Mouse (Mus musculus) megakaryocyte, embryonic 14.5 days (primary cell): Measurements from ENCODE around the gene Sept6. TPM values are rescaled to one million over a fixed set of nuclear protein-coding genes. Genes with fewer than 3 reads are reported as not detected.

Experiments
- H3K27me3 ChIP-seq: replicated peaks from 2 replicates; pipeline ENCODE3; 2012; ENCODE audit warnings: inconsistent platforms
- H3K36me3 ChIP-seq: replicated peaks from 2 replicates; pipeline ENCODE3; 2012; ENCODE audit warnings: low read length, inconsistent platforms, mixed read lengths
- H3K4me1 ChIP-seq: 2 replicates; pipeline ENCODE4 v1.6.1; 2012; ENCODE audit warnings: inconsistent platforms
- H3K4me3 ChIP-seq: replicated peaks from 2 replicates; pipeline ENCODE3; 2012; ENCODE audit warnings: moderate library complexity, mild to moderate bottlenecking, inconsistent platforms
- H3K9me3 ChIP-seq: 2 replicates; pipeline ENCODE4 v1.6.1; 2012; ENCODE audit warnings: inconsistent platforms
- FLI1 ChIP-seq: IDR thresholded peaks from 2 replicates; pipeline ENCODE4 v1.6.1; 2012; ENCODE audit warnings: low read length, inconsistent platforms, mixed read lengths
- GATA1 ChIP-seq: IDR thresholded peaks from 3 replicates; pipeline ENCODE4 v1.6.1; 2012; ENCODE audit warnings: mixed read lengths, low read length, inconsistent platforms, borderline replicate concordance
- polyA plus RNA-seq: library from polyadenylated mRNA; stranded (reverse); fragments of >175 nt; gene quantifications from 2 replicates; pipeline ENCODE4 v1.2.3, GENCODE M21; 2012; ENCODE audit warnings: low replicate concordance; ENCODE audit not compliant: insufficient read depth

The Sept6 gene
- polyA plus RNA-seq, 1 experiment: 3.7 TPM

DNA sequence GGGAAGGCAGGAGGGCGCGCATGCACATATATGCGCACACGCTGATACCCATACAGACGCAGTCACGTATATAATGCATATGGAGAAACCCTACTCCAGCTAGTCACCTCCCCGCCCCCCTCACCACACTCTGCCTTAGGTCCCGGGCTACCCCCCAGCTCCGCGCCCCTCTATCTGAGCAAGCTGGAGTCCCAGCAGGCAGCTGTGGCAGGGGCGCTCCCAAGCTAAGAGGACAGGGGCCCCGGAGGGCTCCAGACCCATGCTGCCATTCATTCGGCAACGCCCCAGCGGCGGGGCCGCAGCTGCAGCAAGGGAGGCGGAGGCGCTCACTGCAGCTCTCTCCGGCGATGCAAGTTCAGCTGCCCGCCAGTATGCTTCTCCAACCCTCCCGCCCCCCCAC is 2.8 kb downstream of the Sept6 start:
- Histone ChIP-seq H3K27me3 (peaks cover 31% of the 10 kb centered on the region), H3K36me3 (no peaks in the 10 kb centered on the region), H3K4me3 (peak overlapping the region; percentile 93), H3K9me3 (no peaks in the 10 kb centered on the region), H3K4me1 (peaks cover 30% of the 10 kb centered on the region)
- TF ChIP-seq FLI1: no peak
- TF ChIP-seq GATA1: no peak

DNA sequence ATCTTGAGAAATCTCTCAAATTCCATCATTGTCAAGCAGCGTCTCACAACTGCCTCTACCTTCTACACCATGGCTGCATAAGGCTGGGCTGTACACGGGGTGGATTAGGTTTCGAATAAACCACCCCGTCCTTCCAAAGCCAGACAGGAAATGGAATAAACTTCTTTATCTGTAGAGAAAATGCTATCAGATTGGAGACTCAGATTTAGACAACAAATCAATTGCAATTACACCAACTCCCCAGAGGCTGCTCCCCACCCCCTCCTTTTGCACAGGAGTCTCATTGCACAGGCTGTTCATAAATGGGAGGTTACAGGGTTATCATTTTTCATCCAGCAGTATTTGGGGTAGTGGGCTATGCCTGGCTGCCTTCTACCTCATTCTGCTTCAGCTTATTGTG is 3.7 kb downstream of the Sept6 start:
- Histone ChIP-seq H3K4me3 (no peak overlapping the region), H3K4me1 (peaks cover 39% of the 10 kb centered on the region)
- TF ChIP-seq GATA1: no peak

DNA sequence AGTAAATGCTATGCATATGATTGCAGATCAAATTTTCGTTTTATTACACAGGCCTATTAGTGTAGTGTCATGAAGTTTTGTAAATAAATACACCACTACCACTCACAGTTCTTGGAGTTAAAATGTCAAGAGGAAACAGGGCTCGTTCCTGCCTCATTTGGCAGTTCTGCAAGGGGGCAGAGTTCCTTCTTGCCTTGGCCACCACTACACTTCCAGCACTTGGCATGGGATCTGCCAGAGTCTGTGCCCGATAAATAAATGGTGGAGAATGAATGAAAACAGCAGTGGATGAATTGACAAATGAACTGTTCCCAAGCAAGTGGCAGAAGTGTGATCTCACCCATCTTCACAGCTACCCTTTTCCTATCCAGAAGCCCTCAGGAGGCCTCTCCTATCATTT is 6.6 kb downstream of the Sept6 start:
- no peak for TF ChIP-seq GATA1
- TF ChIP-seq FLI1: no peak
- no peak overlapping the region for H3K4me3 ChIP-seq
- H3K27me3 ChIP-seq: peaks cover 29% of the 10 kb centered on the region
- no peaks in the 10 kb centered on the region for H3K9me3 ChIP-seq
- peaks cover 34% of the 10 kb centered on the region for H3K4me1 ChIP-seq
- H3K36me3 ChIP-seq: no peaks in the 10 kb centered on the region

More for the DNA sequence above, 3.7 kb downstream of the Sept6 start:
- H3K9me3 ChIP-seq: no peaks in the 10 kb centered on the region
- H3K36me3 ChIP-seq: no peaks in the 10 kb centered on the region
- peaks cover 33% of the 10 kb centered on the region for H3K27me3 ChIP-seq

DNA sequence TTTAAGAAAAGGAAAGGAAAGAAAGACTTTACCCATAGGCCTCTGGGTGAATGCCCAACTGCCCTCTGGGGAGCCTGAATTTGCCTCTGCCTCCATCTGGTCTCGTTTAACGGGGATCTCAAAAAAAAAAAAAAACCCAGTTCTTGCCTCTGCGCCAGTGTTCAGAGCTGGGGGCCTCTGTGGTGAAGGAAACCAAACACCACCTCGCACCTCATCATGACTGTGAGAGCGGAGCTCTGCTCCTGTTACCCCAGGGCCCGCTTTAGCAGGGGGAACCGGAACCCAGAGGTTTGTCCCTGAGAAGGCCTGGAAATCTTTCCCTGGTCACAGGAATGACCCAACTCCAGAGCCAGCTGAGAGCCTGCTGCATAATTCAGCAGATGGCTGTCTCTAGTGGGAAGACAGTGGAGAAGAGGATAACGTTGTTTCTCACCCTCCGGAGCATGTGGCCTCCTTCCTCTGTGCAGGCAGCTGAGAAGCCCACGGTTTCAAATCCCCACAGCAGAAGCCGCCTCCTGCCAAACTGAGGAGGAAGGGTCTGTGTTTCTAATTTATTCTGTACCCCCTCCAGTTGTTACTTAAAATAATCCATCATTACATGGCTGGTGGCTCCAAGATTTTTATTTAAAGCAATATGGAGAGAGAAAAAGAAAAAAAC is 7.8 kb downstream of the Sept6 start:
- no peak for TF ChIP-seq FLI1
- no peak for TF ChIP-seq GATA1
- no peak overlapping the region for H3K4me3 ChIP-seq
- peaks cover 30% of the 10 kb centered on the region for H3K4me1 ChIP-seq
- H3K9me3 ChIP-seq: no peaks in the 10 kb centered on the region
- peaks cover 19% of the 10 kb centered on the region for H3K27me3 ChIP-seq
- no peaks in the 10 kb centered on the region for H3K36me3 ChIP-seq

DNA sequence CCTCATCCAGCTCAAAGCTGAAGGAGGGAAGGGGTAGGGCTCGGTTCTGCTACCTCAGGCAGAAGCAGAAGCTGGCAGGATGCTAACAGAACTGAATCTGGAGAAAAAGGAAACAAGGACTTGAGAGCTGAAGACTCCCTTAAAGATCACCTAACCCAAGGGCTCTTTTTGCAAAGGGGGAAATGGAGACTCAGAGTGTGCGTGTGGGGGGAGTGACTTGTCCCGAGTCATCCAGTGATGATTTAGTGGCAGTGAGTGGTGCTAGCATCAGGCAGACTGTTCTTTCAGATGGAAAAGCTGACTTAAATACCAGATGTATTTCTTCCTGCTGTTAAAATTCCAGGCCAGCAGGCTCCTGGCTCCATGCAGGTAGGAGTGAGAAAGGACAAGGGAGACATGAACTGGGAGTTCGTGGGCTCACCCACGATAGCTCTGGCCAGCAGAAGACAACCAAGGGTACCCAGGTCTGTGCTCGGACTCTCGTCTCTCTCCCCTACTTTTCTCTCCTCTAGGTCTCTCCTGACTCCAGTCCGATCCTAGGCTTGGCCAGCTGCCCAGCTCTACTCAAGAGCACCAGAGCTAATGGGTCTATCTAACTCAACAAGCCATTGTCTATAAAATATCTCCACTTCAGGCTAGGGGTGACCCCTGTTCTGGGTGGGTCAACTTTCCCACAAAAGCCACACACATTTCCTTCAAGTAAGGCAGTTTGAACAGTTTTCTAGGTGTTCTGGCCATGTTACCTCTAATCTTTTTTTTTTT is 8.5 kb downstream of the Sept6 start:
- H3K4me3 ChIP-seq: no peak overlapping the region

DNA sequence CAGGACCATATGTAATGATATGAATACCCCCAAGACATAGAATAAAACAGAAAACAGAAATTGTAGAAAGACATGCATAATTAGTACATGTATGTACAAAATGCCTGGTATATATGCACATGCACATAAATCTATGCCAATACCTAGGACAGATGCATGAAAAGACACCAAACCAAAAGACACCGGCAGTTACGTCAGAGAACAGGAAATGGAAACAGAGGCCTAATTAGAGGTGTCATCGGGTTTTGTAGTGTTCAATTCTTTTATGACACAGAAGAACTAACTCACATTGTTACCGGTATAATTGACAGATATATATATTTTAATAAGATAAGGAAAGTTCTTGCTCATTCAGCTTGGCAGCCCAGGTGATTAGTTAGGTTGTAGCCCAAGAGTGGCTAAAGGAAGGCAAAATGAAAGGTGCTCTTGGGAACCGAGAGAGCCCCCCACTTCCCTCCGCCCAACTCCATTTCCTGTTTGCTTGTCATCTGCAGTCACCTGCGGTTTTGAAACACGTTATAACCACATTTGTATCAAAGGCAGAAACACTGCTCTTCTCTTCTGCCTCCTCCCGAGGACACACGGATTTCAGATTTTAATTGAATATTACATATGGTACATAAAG is 10.9 kb downstream of the Sept6 start:
- Histone ChIP-seq H3K27me3 (peaks cover 5% of the 10 kb centered on the region), H3K4me3 (no peak overlapping the region), H3K4me1 (peaks cover 34% of the 10 kb centered on the region), H3K36me3 (no peaks in the 10 kb centered on the region), H3K9me3 (no peaks in the 10 kb centered on the region)
- no peak for TF ChIP-seq FLI1
- no peak for TF ChIP-seq GATA1

More for the DNA sequence above, 8.5 kb downstream of the Sept6 start:
- Histone ChIP-seq H3K4me1 (peaks cover 25% of the 10 kb centered on the region), H3K27me3 (peaks cover 15% of the 10 kb centered on the region), H3K36me3 (no peaks in the 10 kb centered on the region), H3K9me3 (no peaks in the 10 kb centered on the region)
- TF ChIP-seq GATA1 (no peak), FLI1 (no peak)

DNA sequence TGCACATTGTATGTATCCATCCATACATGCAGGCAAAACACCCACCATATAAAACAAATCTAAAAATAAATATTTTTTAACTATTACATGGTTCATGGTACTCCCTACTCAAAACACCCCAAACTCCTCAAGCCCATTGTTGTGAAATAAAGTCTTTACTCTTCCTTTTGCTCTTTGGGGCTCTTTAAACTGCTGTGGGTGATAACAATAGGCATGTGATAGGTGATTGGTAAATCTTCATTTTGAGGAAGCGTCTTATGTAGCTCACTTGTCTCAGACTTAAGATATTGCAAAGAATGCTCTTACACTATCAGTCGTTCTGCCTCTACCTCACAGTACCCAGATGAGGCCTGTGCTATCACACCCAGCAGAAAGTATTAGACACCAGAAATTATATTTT is 13.7 kb downstream of the Sept6 start:
- Histone ChIP-seq H3K4me3 (no peak overlapping the region), H3K36me3 (no peaks in the 10 kb centered on the region), H3K4me1 (peaks cover 27% of the 10 kb centered on the region), H3K27me3 (peaks cover 2% of the 10 kb centered on the region), H3K9me3 (no peaks in the 10 kb centered on the region)
- TF ChIP-seq FLI1: no peak

DNA sequence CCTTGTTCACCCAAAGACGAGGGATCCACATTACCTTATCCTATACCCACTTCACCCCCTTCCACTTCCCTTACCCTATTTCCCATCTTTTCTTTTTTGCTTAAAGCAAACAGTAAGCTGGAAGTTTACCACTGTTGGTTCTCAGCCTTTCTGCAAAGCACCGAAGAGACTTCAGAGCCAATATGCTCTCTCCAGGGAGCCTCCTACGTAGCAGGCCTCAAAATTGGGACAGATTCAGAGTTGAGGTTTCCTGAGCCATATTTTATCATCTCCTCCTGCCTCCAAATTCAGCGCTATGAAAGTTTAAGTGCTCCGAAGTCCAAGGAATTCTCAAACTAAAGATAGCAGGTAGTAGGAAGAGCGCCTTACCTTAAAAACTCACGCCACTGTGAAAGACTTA is 14.6 kb downstream of the Sept6 start:
- TF ChIP-seq FLI1 (no peak), GATA1 (no peak)
- no peak overlapping the region for H3K4me3 ChIP-seq
- no peaks in the 10 kb centered on the region for H3K36me3 ChIP-seq
- H3K9me3 ChIP-seq: no peaks in the 10 kb centered on the region
- no peaks in the 10 kb centered on the region for H3K27me3 ChIP-seq
- H3K4me1 ChIP-seq: peaks cover 26% of the 10 kb centered on the region

DNA sequence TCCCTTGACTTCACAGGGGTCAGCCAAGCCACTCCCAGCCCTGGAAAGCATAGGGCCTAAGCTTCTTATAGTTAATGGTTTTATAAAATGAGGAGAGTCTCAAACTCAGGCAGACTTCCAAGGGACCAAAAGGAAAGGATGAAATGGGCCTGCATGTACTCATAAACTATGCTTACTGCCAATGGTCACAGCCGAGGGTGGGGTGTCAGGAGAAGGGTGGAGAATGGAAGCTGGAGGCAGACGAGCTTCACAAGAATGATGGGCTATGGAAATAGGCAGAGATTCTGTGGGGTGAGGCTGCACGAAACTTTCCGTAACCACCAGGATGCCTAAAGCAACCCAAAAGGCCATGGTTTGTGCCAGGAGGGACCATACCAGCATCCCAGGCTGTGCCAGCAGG is 15.3 kb downstream of the Sept6 start:
- H3K27me3 ChIP-seq: peaks cover 2% of the 10 kb centered on the region
- no peak overlapping the region for H3K4me3 ChIP-seq
- no peaks in the 10 kb centered on the region for H3K9me3 ChIP-seq
- no peaks in the 10 kb centered on the region for H3K36me3 ChIP-seq
- H3K4me1 ChIP-seq: peaks cover 24% of the 10 kb centered on the region
- TF ChIP-seq GATA1: no peak
- no peak for TF ChIP-seq FLI1

DNA sequence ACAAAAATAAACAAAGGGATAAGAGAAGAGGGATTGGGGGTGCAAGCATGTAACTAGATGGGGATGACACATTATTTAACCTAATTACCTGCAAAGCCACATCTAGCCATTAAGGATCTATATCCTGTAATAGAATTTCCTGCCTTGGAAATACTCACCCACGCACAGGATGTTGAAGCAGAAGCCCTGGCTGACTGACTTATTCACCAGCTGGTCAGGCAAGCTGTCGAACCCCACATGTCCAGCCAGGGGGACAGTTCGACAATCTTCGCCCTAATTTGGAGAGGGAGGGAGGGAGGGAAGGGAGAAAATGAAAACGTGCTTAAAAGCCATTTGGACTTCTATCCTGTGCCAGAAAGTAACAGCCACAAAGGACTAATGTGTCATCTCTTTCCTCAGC is 16.7 kb downstream of the Sept6 start:
- Histone ChIP-seq H3K4me3 (no peak overlapping the region), H3K27me3 (peaks cover 3% of the 10 kb centered on the region), H3K9me3 (no peaks in the 10 kb centered on the region), H3K4me1 (peaks cover 19% of the 10 kb centered on the region; the same call in 1 of the 2 replicates), H3K36me3 (no peaks in the 10 kb centered on the region)
- TF ChIP-seq GATA1: no peak
- TF ChIP-seq FLI1: no peak

DNA sequence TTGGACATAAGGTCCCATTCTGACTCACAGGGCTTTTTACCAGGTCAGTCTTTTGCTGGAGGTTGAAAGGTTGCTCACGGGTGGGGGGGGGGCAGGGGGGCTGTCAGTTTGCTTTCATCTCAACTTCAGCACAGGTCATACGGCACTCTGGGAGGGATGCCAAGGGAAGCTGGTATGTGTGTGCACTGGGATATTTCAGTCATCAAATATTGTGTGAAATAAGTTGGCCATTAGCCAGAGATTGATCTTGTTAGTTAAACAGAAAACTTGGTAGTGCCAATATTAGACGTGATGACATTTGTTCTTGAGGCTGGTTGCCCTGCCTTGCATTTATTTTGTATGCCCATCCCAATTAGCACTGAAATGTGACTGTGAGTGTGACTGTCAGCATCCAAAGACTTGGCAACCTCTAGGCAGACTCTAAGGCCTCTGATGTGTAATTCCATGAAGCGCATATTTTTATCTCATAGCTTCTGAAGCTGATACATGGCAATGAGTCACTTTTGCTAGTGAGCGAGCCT is 18.6 kb downstream of the Sept6 start:
- Histone ChIP-seq H3K4me1 (peaks cover 19% of the 10 kb centered on the region; the same call in 1 of the 2 replicates), H3K27me3 (peaks cover 14% of the 10 kb centered on the region), H3K4me3 (no peak overlapping the region), H3K36me3 (no peaks in the 10 kb centered on the region), H3K9me3 (no peaks in the 10 kb centered on the region)
- no peak for TF ChIP-seq FLI1
- no peak for TF ChIP-seq GATA1
